Mouse (Mus musculus) MEL (cell line): ENCODE data around the gene Tmem30b. TPM values are rescaled to one million over a fixed set of nuclear protein-coding genes. Genes with fewer than 3 reads are reported as not detected.

Experiments used
- DNase-seq: peaks from one replicate; pipeline ENCODE4 v3.0.0; 2011; ENCODE audit warnings: low read depth, low spot score
- H3K27ac ChIP-seq: 2 replicates; pipeline ENCODE4 v1.5.1; 2012; ENCODE audit warnings: low read depth, mild to moderate bottlenecking, control low read depth, low read length, moderate library complexity; ENCODE audit not compliant: control insufficient read depth
- H3K27me3 ChIP-seq, 2 experiments: fragments of 150-350 bp in 1 of 2; sonication (generic) in 1 of 2; 2 replicates each; pipeline ENCODE4 v1.6.1; 2012; ENCODE audit warnings: low read length in 2 of 2, mild to moderate bottlenecking in 2 of 2, improper control_type of control experiment in 1 of 2, moderate library complexity in 1 of 2; ENCODE audit not compliant: insufficient read depth in 2 of 2, control insufficient read depth in 1 of 2
- H3K36me3 ChIP-seq, 2 experiments: 2 replicates each; pipeline ENCODE4 v1.6.1; 2012 to 2014; ENCODE audit warnings: low read length in 2 of 2, improper control_type of control experiment in 1 of 2, inconsistent platforms in 1 of 2, mild to moderate bottlenecking in 1 of 2; ENCODE audit not compliant: insufficient read depth in 2 of 2, control insufficient read depth in 1 of 2
- H3K4me1 ChIP-seq, 2 experiments: fragments of 150-350 bp in 1 of 2; sonication (generic) in 1 of 2; 2 replicates each; pipeline ENCODE4 v1.6.1; 2012; ENCODE audit warnings: low read length in 2 of 2, improper control_type of control experiment in 1 of 2, mild to moderate bottlenecking in 1 of 2; ENCODE audit not compliant: insufficient read depth in 2 of 2, control insufficient read depth in 1 of 2
- H3K4me3 ChIP-seq, 2 experiments: fragments of 150-350 bp in 1 of 2; sonication (generic) in 1 of 2; 2 replicates each; pipeline ENCODE4 v1.5.1; 2012; ENCODE audit warnings: low read depth in 2 of 2, low read length in 2 of 2, mild to moderate bottlenecking in 2 of 2, moderate library complexity in 2 of 2, control low read depth in 1 of 2, improper control_type of control experiment in 1 of 2; ENCODE audit not compliant: control insufficient read depth in 1 of 2, insufficient read depth in 1 of 2
- H3K79me2 ChIP-seq: 2 replicates; pipeline ENCODE4 v1.6.1; 2012; ENCODE audit warnings: mild to moderate bottlenecking, low read length, moderate library complexity; ENCODE audit not compliant: control insufficient read depth, poor library complexity, insufficient read depth
- H3K9ac ChIP-seq: 2 replicates; pipeline ENCODE4 v1.6.1; 2012; ENCODE audit warnings: low read depth, mild to moderate bottlenecking, control low read depth, low read length, moderate library complexity; ENCODE audit not compliant: control insufficient read depth, poor library complexity, severe bottlenecking
- H3K9me3 ChIP-seq: fragments of 150-350 bp; sonication (generic); replicated peaks from 2 replicates; pipeline ENCODE4 v1.6.1; 2012; ENCODE audit warnings: mild to moderate bottlenecking, low read length, improper control_type of control experiment, moderate library complexity; ENCODE audit not compliant: insufficient read depth
- BHLHE40 ChIP-seq: IDR thresholded peaks from 2 replicates; pipeline ENCODE4 v1.6.1; 2012; ENCODE audit warnings: low read depth, mild to moderate bottlenecking, inconsistent platforms, low read length, improper control_type of control experiment, borderline replicate concordance
- JUND ChIP-seq: IDR thresholded peaks from 2 replicates; pipeline ENCODE4 v1.6.1; 2011; ENCODE audit warnings: low read depth, mild to moderate bottlenecking, improper control_type of control experiment, low read length
- KAT2A ChIP-seq: conservative IDR thresholded peaks from 2 replicates; pipeline ENCODE4 v1.6.1; 2012; ENCODE audit warnings: low read depth, low read length, improper control_type of control experiment, inconsistent platforms
- MAFK ChIP-seq: IDR thresholded peaks from 2 replicates; pipeline ENCODE4 v1.6.1; 2011; ENCODE audit warnings: low read depth, mild to moderate bottlenecking, low read length, improper control_type of control experiment, borderline replicate concordance
- MAZ ChIP-seq: IDR thresholded peaks from 2 replicates; pipeline ENCODE4 v1.6.1; 2012; ENCODE audit warnings: low read depth, mild to moderate bottlenecking, inconsistent platforms, low read length, improper control_type of control experiment
- MEF2A ChIP-seq: IDR thresholded peaks from 2 replicates; pipeline ENCODE4 v1.6.1; 2014; ENCODE audit warnings: low read depth, mild to moderate bottlenecking, inconsistent platforms, low read length, improper control_type of control experiment; ENCODE audit not compliant: poor library complexity, insufficient replicate concordance, severe bottlenecking; ENCODE audit errors: extremely low read depth
- POLR2A ChIP-seq, 2 experiments: IDR thresholded peaks; 2 replicates each; pipeline ENCODE4 v1.6.1; 2011 to 2012; ENCODE audit warnings: low read length in 2 of 2, mild to moderate bottlenecking in 2 of 2, control low read depth in 1 of 2, improper control_type of control experiment in 1 of 2, low read depth in 1 of 2, moderate library complexity in 1 of 2; ENCODE audit not compliant: control insufficient read depth in 1 of 2, insufficient read depth in 1 of 2, poor library complexity in 1 of 2
- POLR2AphosphoS2 ChIP-seq: IDR thresholded peaks from 2 replicates; pipeline ENCODE4 v1.6.1; 2011; ENCODE audit warnings: low read length, improper control_type of control experiment
- POLR2AphosphoS5 ChIP-seq: IDR thresholded peaks from 2 replicates; pipeline ENCODE4 v1.6.1; 2012; ENCODE audit warnings: low read depth, borderline replicate concordance, mild to moderate bottlenecking, inconsistent platforms, low read length, moderate library complexity, mixed read lengths
- TBP ChIP-seq: IDR thresholded peaks from 2 replicates; pipeline ENCODE4 v1.8.0; 2011; ENCODE audit warnings: low read depth, low read length, improper control_type of control experiment
- USF2 ChIP-seq, 2 experiments: IDR thresholded peaks; 2 replicates each; pipeline ENCODE4 v1.6.1; 2011 to 2012; ENCODE audit warnings: improper control_type of control experiment in 2 of 2, low read length in 2 of 2, borderline replicate concordance in 1 of 2, inconsistent platforms in 1 of 2, low read depth in 1 of 2, mild to moderate bottlenecking in 1 of 2; ENCODE audit not compliant: insufficient read depth in 1 of 2
- ZC3H11A ChIP-seq: IDR thresholded peaks from 2 replicates; pipeline ENCODE4 v1.6.1; 2012; ENCODE audit warnings: low read depth, mild to moderate bottlenecking, inconsistent platforms, low read length, improper control_type of control experiment
- ZKSCAN1 ChIP-seq: IDR thresholded peaks from 2 replicates; pipeline ENCODE4 v1.6.1; 2012; ENCODE audit warnings: low read depth, mild to moderate bottlenecking, inconsistent platforms, low read length, improper control_type of control experiment, moderate library complexity
- ZNF384 ChIP-seq: IDR thresholded peaks from 2 replicates; pipeline ENCODE4 v1.6.1; 2012; ENCODE audit warnings: low read depth, mild to moderate bottlenecking, inconsistent platforms, low read length, improper control_type of control experiment
- polyA plus RNA-seq, 2 experiments: library from polyadenylated mRNA; stranded (reverse) in 1 of 2; unstranded in 1 of 2; fragments of >175 nt in 1 of 2; fragments of >200 nt in 1 of 2; gene quantifications; 2 replicates each; pipeline versions ENCODE4 v1.2.1 to v1.2.4; 2012; ENCODE audit warnings: low replicate concordance in 2 of 2, low read depth in 1 of 2; ENCODE audit not compliant: insufficient read length in 2 of 2, insufficient read depth in 1 of 2, missing spikeins in 1 of 2
- total RNA-seq: library from RNA; depleted of rRNA; stranded (reverse); fragments of 300-350 nt; gene quantifications from 2 replicates; pipeline ENCODE4 v1.2.3, GENCODE M21; 2012; rRNA removed

The Tmem30b gene
- total RNA-seq, result not detected in 2 replicates
- polyA plus RNA-seq, result not detected

- no peaks in the 10 kb centered on the region for H3K36me3 ChIP-seq
- H3K4me3 ChIP-seq, result no peak within 1 kb of the TSS
- no peaks in the 10 kb centered on the region for H3K79me2 ChIP-seq
- H3K9me3 ChIP-seq, result no peaks in the 10 kb centered on the region
- no peak within 1 kb of the TSS for H3K27ac ChIP-seq
- no peaks in the 10 kb centered on the region for H3K4me1 ChIP-seq
- no peaks in the 10 kb centered on the region; a peak in 1 of 4 replicates for H3K27me3 ChIP-seq
- DNase-seq, result no peak
- TF ChIP-seq ZNF384, result no peak
- no peak for TF ChIP-seq TBP
- no peak for TF ChIP-seq POLR2AphosphoS2
- no peak for TF ChIP-seq JUND
- TF ChIP-seq ZKSCAN1, result no peak
- no peak for TF ChIP-seq MAFK
- no peak for TF ChIP-seq BHLHE40
- no peak for TF ChIP-seq POLR2A (IDR thresholded peaks at IDR 0.05; ENCODE audit: control insufficient read depth in 1 of 2, insufficient read depth in 1 of 2, low read depth in 1 of 2, low read length in 2 of 2, poor library complexity in 1 of 2)
- TF ChIP-seq, all 39 proteins: peak for 0
- H3K9ac ChIP-seq, result no peak within 1 kb of the TSS
Measured at GRCm38 (mm10) chr12:73546086-73546711, at the start of gene Tmem30b. Gene Tmem30b, minus strand, starts transcription at chr12:73546392.

GRCm38 (mm10) chr12:73595226-73595625 is 49.0 kb upstream of the Tmem30b start:
- H3K4me1 ChIP-seq, result no peaks in the 10 kb centered on the region
- no peaks in the 10 kb centered on the region for H3K27me3 ChIP-seq
- no peaks in the 10 kb centered on the region for H3K79me2 ChIP-seq
- TF ChIP-seq TBP (no peak), ZC3H11A (no peak), POLR2AphosphoS5 (no peak), MAFK (no peak), POLR2AphosphoS2 (no peak), MAZ (no peak), ZKSCAN1 (no peak), USF2 (IDR thresholded peaks at IDR 0.05; ENCODE audit: borderline replicate concordance in 1 of 2, insufficient read depth in 1 of 2, low read depth in 1 of 2, low read length in 2 of 2) (no peak), KAT2A (no peak), MEF2A (no peak)
- TF ChIP-seq, all 39 proteins: peak for 0
- Histone ChIP-seq H3K27ac (no peak overlapping the region), H3K9ac (no peak overlapping the region), H3K36me3 (no peaks in the 10 kb centered on the region), H3K4me3 (no peak overlapping the region), H3K9me3 (no peaks in the 10 kb centered on the region)
- DNase-seq, result no peak
